Mouse (Mus musculus) limb, embryonic 12.5 days (tissue): Measurements from ENCODE around the gene Tnfrsf1a. TPM values are rescaled to one million over a fixed set of nuclear protein-coding genes. Genes with fewer than 3 reads are reported as not detected.

Experiments
- ATAC-seq: fragments of 200-750 bp; cut with Nextera tagmentation; 2 replicates; pipeline ENCODE4 v1.8.0; 2017; ENCODE audit warnings: low read depth, moderate TSS enrichment; ENCODE audit not compliant: insufficient number of reproducible peaks, insufficient read depth, low FRiP score, low TSS enrichment
- H3K27ac ChIP-seq: fragments of 300-500 bp; sonication (generic); 2 replicates; pipeline ENCODE4 v1.5.1; 2016; ENCODE audit warnings: mild to moderate bottlenecking, moderate library complexity
- H3K27me3 ChIP-seq: fragments of 300-500 bp; sonication (generic); 2 replicates; pipeline ENCODE4 v1.6.1; 2016; ENCODE audit warnings: mild to moderate bottlenecking, moderate library complexity
- H3K36me3 ChIP-seq: fragments of 300-500 bp; sonication (generic); 2 replicates; pipeline ENCODE4 v1.6.1; 2016; ENCODE audit warnings: mild to moderate bottlenecking, moderate library complexity
- H3K4me1 ChIP-seq: fragments of 300-500 bp; sonication (generic); replicated peaks from 2 replicates; pipeline ENCODE4 v1.6.1; 2016
- H3K4me2 ChIP-seq: fragments of 300-500 bp; sonication (generic); 2 replicates; pipeline ENCODE4 v1.6.1; 2016; ENCODE audit warnings: mild to moderate bottlenecking, moderate library complexity
- H3K4me3 ChIP-seq: fragments of 300-500 bp; sonication (generic); replicated peaks from 2 replicates; pipeline ENCODE4 v1.5.1; 2016; ENCODE audit warnings: mild to moderate bottlenecking
- H3K9ac ChIP-seq: fragments of 300-500 bp; sonication (generic); replicated peaks from 2 replicates; pipeline ENCODE4 v1.6.1; 2016; ENCODE audit warnings: mild to moderate bottlenecking, moderate library complexity
- H3K9me3 ChIP-seq: fragments of 300-500 bp; sonication (generic); 2 replicates; pipeline ENCODE4 v1.6.1; 2016; ENCODE audit warnings: mild to moderate bottlenecking, moderate library complexity
- WGBS: fragments of 180-500 bp; shearing (Covaris S2); methylation state at CpG from one replicate; pipeline ENCODE4 v1.1.7; 2016; 5-methylcytosine and 5-hydroxymethylcytosine counted together
- polyA plus RNA-seq: library from polyadenylated mRNA; unstranded; fragments of >200 nt; fragmentation: Nextera tagmentation; extraction: Ambion mirVana; gene quantifications from 2 replicates; pipeline ENCODE4 v1.2.1, GENCODE M21; 2016

The Tnfrsf1a gene
- polyA plus RNA-seq, 1 experiment from 2014 or later, result 50.3 TPM

- no peaks in the 10 kb centered on the region for H3K27me3 ChIP-seq
- no peak for ATAC-seq
- H3K9me3 ChIP-seq, result no peaks in the 10 kb centered on the region
- peak overlapping the region; percentile 49 for H3K4me2 ChIP-seq
- WGBS, result 7% methylated on average over 14 of the region's 14 CpGs
- peaks cover 67% of the 10 kb centered on the region for H3K4me1 ChIP-seq
- H3K4me3 ChIP-seq, result peak overlapping the region; percentile 20
- no peak overlapping the region; the same call in 1 of the 2 replicates for H3K9ac ChIP-seq
- peak overlapping the region; percentile 84 for H3K27ac ChIP-seq
- peaks cover 25% of the 10 kb centered on the region for H3K36me3 ChIP-seq
These were observed 5.4 kb downstream of the Tnfrsf1a start for GRCm38 (mm10) chr6:125354352-125355151.

- ATAC-seq, result no peak; the same call in 1 of the 2 replicates
- peak overlapping the region; percentile 49 for H3K4me2 ChIP-seq
- peak overlapping the region; percentile 37; the same call in 1 of the 2 replicates for H3K9ac ChIP-seq
- H3K9me3 ChIP-seq, result no peaks in the 10 kb centered on the region
- no peaks in the 10 kb centered on the region for H3K27me3 ChIP-seq
- WGBS, result 4% methylated on average over 10 of the region's 10 CpGs
- peak overlapping the region; percentile 84 for H3K27ac ChIP-seq
- H3K4me1 ChIP-seq, result peaks cover 65% of the 10 kb centered on the region
- peaks cover 33% of the 10 kb centered on the region for H3K36me3 ChIP-seq
- peak overlapping the region; percentile 20 for H3K4me3 ChIP-seq
These were observed 6.1 kb downstream of the Tnfrsf1a start for GRCm38 (mm10) chr6:125355197-125355741.

GRCm38 (mm10) chr6:125356264-125356663 lies 7.1 kb downstream of the Tnfrsf1a start:
- H3K27ac ChIP-seq, result 0 out of 2 replicates have a peak overlapping the region, but pooled peaks have one; percentile 35
- H3K9ac ChIP-seq, result no peak overlapping the region
- H3K27me3 ChIP-seq, result peaks cover 9% of the 10 kb centered on the region
- peaks cover 43% of the 10 kb centered on the region for H3K36me3 ChIP-seq
- no peak for ATAC-seq
- WGBS, result 25% methylated on average over 8 of the region's 8 CpGs
- H3K4me2 ChIP-seq, result peak overlapping the region; percentile 49; the same call in 1 of the 2 replicates
- no peak overlapping the region for H3K4me3 ChIP-seq
- H3K4me1 ChIP-seq, result peaks cover 55% of the 10 kb centered on the region
- H3K9me3 ChIP-seq, result no peaks in the 10 kb centered on the region

GRCm38 (mm10) chr6:125357334-125357733 lies 8.2 kb downstream of the Tnfrsf1a start:
- Histone ChIP-seq H3K27me3 (peaks cover 19% of the 10 kb centered on the region), H3K4me3 (no peak overlapping the region), H3K9me3 (no peaks in the 10 kb centered on the region), H3K4me2 (no peak overlapping the region), H3K36me3 (peaks cover 53% of the 10 kb centered on the region), H3K27ac (no peak overlapping the region), H3K4me1 (peaks cover 45% of the 10 kb centered on the region), H3K9ac (no peak overlapping the region)
- 89% methylated on average over 15 of the region's 15 CpGs for WGBS
- no peak for ATAC-seq

GRCm38 (mm10) chr6:125359999-125360398 lies 10.8 kb downstream of the Tnfrsf1a start:
- 50% methylated on average over 9 of the region's 9 CpGs for WGBS
- H3K36me3 ChIP-seq, result peaks cover 60% of the 10 kb centered on the region
- H3K27me3 ChIP-seq, result peaks cover 40% of the 10 kb centered on the region

GRCm38 (mm10) chr6:125360846-125361245 lies 11.7 kb downstream of the Tnfrsf1a start:
- Histone ChIP-seq H3K36me3 (peaks cover 60% of the 10 kb centered on the region), H3K9ac (no peak overlapping the region), H3K4me1 (peaks cover 34% of the 10 kb centered on the region), H3K27ac (no peak overlapping the region), H3K9me3 (no peaks in the 10 kb centered on the region), H3K4me3 (no peak overlapping the region), H3K27me3 (peaks cover 40% of the 10 kb centered on the region), H3K4me2 (no peak overlapping the region)
- ATAC-seq, result no peak
- 56% methylated on average over 9 of the region's 9 CpGs for WGBS

More at GRCm38 (mm10) chr6:125359999-125360398, 10.8 kb downstream of the Tnfrsf1a start:
- peaks cover 43% of the 10 kb centered on the region for H3K4me1 ChIP-seq
- H3K9ac ChIP-seq, result no peak overlapping the region
- ATAC-seq, result no peak
- H3K9me3 ChIP-seq, result no peaks in the 10 kb centered on the region
- H3K4me2 ChIP-seq, result no peak overlapping the region
- H3K4me3 ChIP-seq, result no peak overlapping the region
- no peak overlapping the region for H3K27ac ChIP-seq

- H3K4me3 ChIP-seq, result no peak overlapping the region
- peaks cover 26% of the 10 kb centered on the region for H3K4me1 ChIP-seq
- H3K36me3 ChIP-seq, result peaks cover 60% of the 10 kb centered on the region
- no peak overlapping the region for H3K9ac ChIP-seq
- 0 out of 2 replicates have a peak overlapping the region, but pooled peaks have one; percentile 17 for H3K27ac ChIP-seq
- ATAC-seq, result no peak
- no peaks in the 10 kb centered on the region for H3K9me3 ChIP-seq
- H3K27me3 ChIP-seq, result peaks cover 40% of the 10 kb centered on the region
- no peak overlapping the region for H3K4me2 ChIP-seq
- 36% methylated on average over 38 of the region's 38 CpGs for WGBS
These were observed 12.5 kb downstream of the Tnfrsf1a start for GRCm38 (mm10) chr6:125361467-125362291.

GRCm38 (mm10) chr6:125363021-125363420 lies 13.9 kb downstream of the Tnfrsf1a start:
- WGBS, result 26% methylated on average over 15 of the region's 15 CpGs
- Histone ChIP-seq H3K4me2 (peak overlapping the region; percentile 30), H3K27me3 (peaks cover 40% of the 10 kb centered on the region), H3K9ac (no peak overlapping the region), H3K9me3 (no peaks in the 10 kb centered on the region), H3K36me3 (peaks cover 50% of the 10 kb centered on the region), H3K27ac (no peak overlapping the region), H3K4me3 (no peak overlapping the region), H3K4me1 (peaks cover 30% of the 10 kb centered on the region)
- no peak for ATAC-seq

GRCm38 (mm10) chr6:125363451-125364242 lies 14.5 kb downstream of the Tnfrsf1a start:
- WGBS, result 18% methylated on average over 23 of the region's 23 CpGs
- Histone ChIP-seq H3K27me3 (peaks cover 40% of the 10 kb centered on the region), H3K27ac (no peak overlapping the region), H3K36me3 (peaks cover 44% of the 10 kb centered on the region), H3K9ac (no peak overlapping the region), H3K4me2 (peak overlapping the region; percentile 37), H3K9me3 (no peaks in the 10 kb centered on the region), H3K4me3 (no peak overlapping the region), H3K4me1 (peaks cover 36% of the 10 kb centered on the region)
- no peak for ATAC-seq

- Histone ChIP-seq H3K4me3 (no peak overlapping the region), H3K9me3 (no peaks in the 10 kb centered on the region), H3K9ac (no peak overlapping the region), H3K27me3 (peaks cover 40% of the 10 kb centered on the region), H3K36me3 (peaks cover 36% of the 10 kb centered on the region), H3K27ac (peak overlapping the region; percentile 12; the same call in 1 of the 2 replicates), H3K4me1 (peaks cover 40% of the 10 kb centered on the region), H3K4me2 (peak overlapping the region; percentile 37)
- ATAC-seq, result no peak
- WGBS, result 6% methylated on average over 8 of the region's 8 CpGs
These were observed 15.3 kb downstream of the Tnfrsf1a start for GRCm38 (mm10) chr6:125364448-125364847.
